Mouse (Mus musculus): ENCODE results near the gene Degs2. TPM values are rescaled to one million over a fixed set of nuclear protein-coding genes. Genes with fewer than 3 reads are reported as not detected.

The Degs2 gene
- polyA plus RNA-seq, 1 experiment from 2014 or later, result 2.6 TPM

GRCm38 (mm10) chr12:108674916-108675315 lies 27.2 kb downstream of the Degs2 start:
- H3K4me3 ChIP-seq, result no peak overlapping the region
- WGBS, result 98% methylated on average over 2 of the region's 2 CpGs
- H3K36me3 ChIP-seq, result peaks cover 85% of the 10 kb centered on the region
- ATAC-seq (ENCODE audit: low read depth), result no peak
- no peak overlapping the region for H3K4me2 ChIP-seq
- no peaks in the 10 kb centered on the region for H3K9me3 ChIP-seq
- no peaks in the 10 kb centered on the region for H3K27me3 ChIP-seq
- no peaks in the 10 kb centered on the region for H3K4me1 ChIP-seq (replicated peaks)
- no peak overlapping the region for H3K27ac ChIP-seq (replicated peaks)
- no peak overlapping the region for H3K9ac ChIP-seq

- Histone ChIP-seq H3K9ac (no peak overlapping the region), H3K4me3 (no peak overlapping the region), H3K9me3 (no peaks in the 10 kb centered on the region), H3K27ac (replicated peaks) (no peak overlapping the region), H3K4me2 (no peak overlapping the region), H3K36me3 (peaks cover 85% of the 10 kb centered on the region), H3K4me1 (replicated peaks) (no peaks in the 10 kb centered on the region), H3K27me3 (no peaks in the 10 kb centered on the region)
- no peak for ATAC-seq (ENCODE audit: low read depth)
- WGBS, result 90% methylated on average over 4 of the region's 4 CpGs
Measured at GRCm38 (mm10) chr12:108674502-108674901, 27.6 kb downstream of the Degs2 start.

GRCm38 (mm10) chr12:108673546-108673945 lies 28.6 kb downstream of the Degs2 start:
- no peak for ATAC-seq (ENCODE audit: low read depth)

GRCm38 (mm10) chr12:108672908-108673307 lies 29.2 kb downstream of the Degs2 start:
- Histone ChIP-seq H3K4me2 (no peak overlapping the region), H3K4me3 (no peak overlapping the region), H3K36me3 (peaks cover 76% of the 10 kb centered on the region), H3K27ac (replicated peaks) (no peak overlapping the region), H3K9me3 (no peaks in the 10 kb centered on the region), H3K27me3 (no peaks in the 10 kb centered on the region), H3K9ac (no peak overlapping the region), H3K4me1 (replicated peaks) (peaks cover 11% of the 10 kb centered on the region)
- no peak for ATAC-seq (ENCODE audit: low read depth)
- WGBS, result 89% methylated on average over 4 of the region's 4 CpGs

More at GRCm38 (mm10) chr12:108673546-108673945, 28.6 kb downstream of the Degs2 start:
- H3K9ac ChIP-seq, result no peak overlapping the region
- no peaks in the 10 kb centered on the region for H3K9me3 ChIP-seq
- no peaks in the 10 kb centered on the region for H3K27me3 ChIP-seq
- 83% methylated on average over 3 of the region's 3 CpGs for WGBS
- peaks cover 78% of the 10 kb centered on the region for H3K36me3 ChIP-seq
- H3K4me3 ChIP-seq, result no peak overlapping the region
- no peak overlapping the region for H3K4me2 ChIP-seq
- no peak overlapping the region for H3K27ac ChIP-seq (replicated peaks)
- peaks cover 4% of the 10 kb centered on the region; the same call in 1 of the 2 replicates for H3K4me1 ChIP-seq (replicated peaks)

GRCm38 (mm10) chr12:108671541-108671940 lies 30.6 kb downstream of the Degs2 start:
- ATAC-seq (ENCODE audit: low read depth), result no peak
- 91% methylated on average over 2 of the region's 2 CpGs for WGBS
- Histone ChIP-seq H3K36me3 (peaks cover 63% of the 10 kb centered on the region), H3K27me3 (no peaks in the 10 kb centered on the region), H3K27ac (replicated peaks) (no peak overlapping the region), H3K9me3 (no peaks in the 10 kb centered on the region), H3K4me3 (no peak overlapping the region), H3K4me2 (no peak overlapping the region), H3K4me1 (replicated peaks) (peaks cover 13% of the 10 kb centered on the region), H3K9ac (no peak overlapping the region)

GRCm38 (mm10) chr12:108668606-108669235 lies 33.4 kb downstream of the Degs2 start:
- H3K9me3 ChIP-seq, result no peaks in the 10 kb centered on the region
- H3K27me3 ChIP-seq, result no peaks in the 10 kb centered on the region
- H3K4me2 ChIP-seq, result no peak overlapping the region
- H3K4me1 ChIP-seq (replicated peaks), result peaks cover 13% of the 10 kb centered on the region
- 75% methylated on average over 8 of the region's 8 CpGs for WGBS
- ATAC-seq (ENCODE audit: low read depth), result no peak
- peak overlapping the region; percentile 55 for H3K27ac ChIP-seq (replicated peaks)
- no peak overlapping the region for H3K4me3 ChIP-seq
- peaks cover 49% of the 10 kb centered on the region for H3K36me3 ChIP-seq
- H3K9ac ChIP-seq, result no peak overlapping the region

GRCm38 (mm10) chr12:108657350-108657749 lies 44.8 kb downstream of the Degs2 start:
- Histone ChIP-seq H3K27ac (replicated peaks) (no peak overlapping the region; the same call in 1 of the 2 replicates), H3K9me3 (no peaks in the 10 kb centered on the region), H3K36me3 (peaks cover 71% of the 10 kb centered on the region), H3K9ac (no peak overlapping the region), H3K4me2 (no peak overlapping the region), H3K4me3 (no peak overlapping the region), H3K4me1 (replicated peaks) (no peaks in the 10 kb centered on the region), H3K27me3 (no peaks in the 10 kb centered on the region)
- 86% methylated on average over 1 of the region's 1 CpGs for WGBS
- 0 out of 2 replicates have a peak, but pooled peaks have one; percentile 19 for ATAC-seq (ENCODE audit: low read depth)

GRCm38 (mm10) chr12:108653358-108654335 lies 48.5 kb downstream of the Degs2 start:
- peaks cover 81% of the 10 kb centered on the region for H3K36me3 ChIP-seq
- H3K27ac ChIP-seq (replicated peaks), result no peak overlapping the region
- no peak for ATAC-seq (ENCODE audit: low read depth)
- WGBS, result 89% methylated on average over 11 of the region's 11 CpGs
- H3K9ac ChIP-seq, result no peak overlapping the region
- H3K4me1 ChIP-seq (replicated peaks), result no peaks in the 10 kb centered on the region
- H3K9me3 ChIP-seq, result no peaks in the 10 kb centered on the region
- no peak overlapping the region for H3K4me3 ChIP-seq
- no peaks in the 10 kb centered on the region for H3K27me3 ChIP-seq
- no peak overlapping the region for H3K4me2 ChIP-seq

- Histone ChIP-seq H3K4me2 (no peak overlapping the region), H3K36me3 (peaks cover 75% of the 10 kb centered on the region), H3K27ac (replicated peaks) (no peak overlapping the region), H3K9me3 (no peaks in the 10 kb centered on the region), H3K9ac (no peak overlapping the region), H3K4me1 (replicated peaks) (no peaks in the 10 kb centered on the region), H3K27me3 (no peaks in the 10 kb centered on the region), H3K4me3 (no peak overlapping the region)
- 68% methylated on average over 7 of the region's 7 CpGs for WGBS
- no peak for ATAC-seq (ENCODE audit: low read depth)
Measured at GRCm38 (mm10) chr12:108651053-108651660, 51.0 kb downstream of the Degs2 start.

GRCm38 (mm10) chr12:108647784-108648183 lies 54.3 kb downstream of the Degs2 start:
- ATAC-seq (ENCODE audit: low read depth), result no peak
- peaks cover 49% of the 10 kb centered on the region for H3K36me3 ChIP-seq

GRCm38 (mm10) chr12:108646234-108646633 lies 55.9 kb downstream of the Degs2 start:
- no peak overlapping the region for H3K4me2 ChIP-seq
- H3K9me3 ChIP-seq, result no peaks in the 10 kb centered on the region
- no peak overlapping the region for H3K4me3 ChIP-seq
- no peaks in the 10 kb centered on the region for H3K4me1 ChIP-seq (replicated peaks)
- no peak overlapping the region for H3K27ac ChIP-seq (replicated peaks)
- ATAC-seq (ENCODE audit: low read depth), result no peak
- H3K9ac ChIP-seq, result no peak overlapping the region
- 95% methylated on average over 1 of the region's 1 CpGs for WGBS
- H3K27me3 ChIP-seq, result no peaks in the 10 kb centered on the region
- H3K36me3 ChIP-seq, result peaks cover 33% of the 10 kb centered on the region

More at GRCm38 (mm10) chr12:108647784-108648183, 54.3 kb downstream of the Degs2 start:
- Histone ChIP-seq H3K27ac (replicated peaks) (no peak overlapping the region), H3K9me3 (no peaks in the 10 kb centered on the region), H3K4me2 (no peak overlapping the region), H3K4me3 (no peak overlapping the region), H3K27me3 (no peaks in the 10 kb centered on the region), H3K9ac (no peak overlapping the region), H3K4me1 (replicated peaks) (no peaks in the 10 kb centered on the region)

- no peak for ATAC-seq (ENCODE audit: low read depth)
- Histone ChIP-seq H3K4me2 (no peak overlapping the region), H3K9ac (no peak overlapping the region), H3K4me1 (replicated peaks) (no peaks in the 10 kb centered on the region; the same call in 1 of the 2 replicates), H3K27me3 (no peaks in the 10 kb centered on the region), H3K27ac (replicated peaks) (no peak overlapping the region), H3K4me3 (no peak overlapping the region), H3K9me3 (no peaks in the 10 kb centered on the region), H3K36me3 (no peaks in the 10 kb centered on the region)
- 95% methylated on average over 3 of the region's 3 CpGs for WGBS
Measured at GRCm38 (mm10) chr12:108642019-108642418, 60.1 kb downstream of the Degs2 start.

All from neural tube, embryonic 13.5 days (tissue).